Mouse (Mus musculus) ES-E14 (cell line): Measurements from ENCODE around the gene Gm44579. TPM values are rescaled to one million over a fixed set of nuclear protein-coding genes. Genes with fewer than 3 reads are reported as not detected.

Experiments
- DNase-seq: peaks from one replicate; pipeline ENCODE4 v3.0.0-alpha.2; 2013; ENCODE audit warnings: low read depth, low spot score
- H3K27ac ChIP-seq: 2 replicates; pipeline ENCODE4 v1.5.1; 2012; ENCODE audit warnings: low read depth, mild to moderate bottlenecking, low read length, moderate library complexity, mixed read lengths; ENCODE audit not compliant: poor library complexity, insufficient read depth, severe bottlenecking
- H3K36me3 ChIP-seq: 2 replicates; pipeline ENCODE4 v1.6.1; 2012; ENCODE audit warnings: mild to moderate bottlenecking, low read length, moderate library complexity, mixed read lengths; ENCODE audit not compliant: control insufficient read depth, poor library complexity, insufficient read depth, severe bottlenecking
- H3K4me1 ChIP-seq, 2 experiments: fragments of 150-350 bp in 1 of 2; sonication (generic) in 1 of 2; 2 replicates each; pipeline ENCODE4 v1.6.1; 2012; ENCODE audit warnings: low read length in 2 of 2, mild to moderate bottlenecking in 1 of 2, mixed read lengths in 1 of 2; ENCODE audit not compliant: control insufficient read depth in 2 of 2, insufficient read depth in 2 of 2, poor library complexity in 1 of 2
- H3K4me3 ChIP-seq, 2 experiments: fragments of 150-350 bp in 1 of 2; sonication (generic) in 1 of 2; 2 replicates each; pipeline ENCODE4 v1.5.1; 2012; ENCODE audit warnings: low read length in 2 of 2, low read depth in 1 of 2, mild to moderate bottlenecking in 1 of 2, mixed read lengths in 1 of 2; ENCODE audit not compliant: insufficient read depth in 1 of 2, poor library complexity in 1 of 2, severe bottlenecking in 1 of 2
- H3K9ac ChIP-seq: 2 replicates; pipeline ENCODE4 v1.6.1; 2012; ENCODE audit warnings: low read depth, mild to moderate bottlenecking, low read length, mixed read lengths; ENCODE audit not compliant: poor library complexity, insufficient read depth, severe bottlenecking
- H3K9me3 ChIP-seq: fragments of 150-350 bp; sonication (generic); 2 replicates; pipeline ENCODE4 v1.6.1; 2012; ENCODE audit warnings: low read depth, mild to moderate bottlenecking, low read length; ENCODE audit not compliant: control insufficient read depth, insufficient read depth
- CHD2 ChIP-seq: IDR thresholded peaks from 2 replicates; pipeline ENCODE4 v1.6.1; 2014; ENCODE audit warnings: mild to moderate bottlenecking, low read depth, low read length, inconsistent platforms
- HCFC1 ChIP-seq: IDR thresholded peaks from 2 replicates; pipeline ENCODE4 v1.6.1; 2012; ENCODE audit warnings: low read length, inconsistent platforms, borderline replicate concordance; ENCODE audit not compliant: insufficient read depth
- MAFK ChIP-seq: IDR thresholded peaks from 2 replicates; pipeline ENCODE4 v1.6.1; 2014; ENCODE audit warnings: mild to moderate bottlenecking, low read depth, low read length, inconsistent platforms; ENCODE audit not compliant: insufficient read depth
- ZC3H11A ChIP-seq: IDR thresholded peaks from 2 replicates; pipeline ENCODE4 v1.6.1; 2012; ENCODE audit warnings: low read depth, mild to moderate bottlenecking, inconsistent platforms, low read length, borderline replicate concordance
- ZNF384 ChIP-seq: IDR thresholded peaks from 2 replicates; pipeline ENCODE4 v1.6.1; 2012; ENCODE audit warnings: low read depth, low read length, inconsistent platforms
- in situ Hi-C, 2 experiments: fragments of 600-800 bp; cut with MboI; formaldehyde crosslinking; loops; one replicate each; pipeline ENCODE4 v1.15.1; 2025; ENCODE audit warnings: low sequenced_read_pairs in 2 of 2, inconsistent platforms in 1 of 2; ENCODE audit not compliant: unreplicated experiment in 2 of 2
- total RNA-seq: library from RNA; depleted of rRNA; stranded (reverse); fragments of 300-350 nt; gene quantifications from 2 replicates; pipeline ENCODE4 v1.2.3, GENCODE M21; 2012; rRNA removed

The Gm44579 gene
- total RNA-seq, 1 experiment, result not detected

DNA sequence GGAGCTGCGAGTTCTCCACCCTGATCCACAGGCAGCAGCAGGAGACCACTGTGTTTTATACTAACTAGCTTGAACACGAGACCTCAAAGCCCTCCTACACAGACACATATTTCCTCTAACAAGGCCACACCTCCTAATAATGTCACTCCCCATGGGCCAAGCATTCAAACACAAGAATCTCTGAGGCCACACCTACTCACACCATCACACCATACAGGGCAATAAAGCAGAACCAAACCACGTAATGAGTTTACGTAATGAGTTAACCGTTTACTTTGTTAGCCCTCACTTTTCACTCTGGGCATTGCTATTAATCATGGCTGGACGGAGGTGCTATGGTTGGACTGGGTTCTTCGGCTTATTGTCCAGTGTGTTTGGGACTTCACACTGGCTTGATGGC, 81.0 kb downstream of the Gm44579 start:
- no peak for TF ChIP-seq CHD2

DNA sequence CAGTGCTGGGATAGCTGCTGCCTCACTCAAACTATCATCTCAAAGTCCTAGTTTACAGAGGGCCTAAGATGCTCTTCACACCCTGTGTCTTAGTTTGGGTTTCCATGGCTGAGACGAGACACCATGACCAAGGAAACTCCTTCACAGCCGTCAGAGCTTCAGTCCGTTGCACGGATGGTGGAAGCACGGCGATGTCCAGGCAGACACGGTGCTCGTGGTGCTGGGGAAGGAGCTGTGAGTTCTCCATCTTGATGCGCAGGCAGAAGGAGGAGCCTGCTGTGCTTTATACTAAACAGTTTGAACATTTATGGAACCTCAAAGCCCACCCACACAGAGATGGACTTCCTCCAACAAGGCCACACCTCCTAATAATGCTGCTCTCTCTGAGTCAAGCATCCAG, 83.9 kb downstream of the Gm44579 start:
- Histone ChIP-seq H3K9ac (no peak overlapping the region), H3K9me3 (no peaks in the 10 kb centered on the region), H3K4me3 (no peak overlapping the region), H3K4me1 (peaks cover 0 to 2% of the 10 kb centered on the region in 2 experiments; a peak in 1 of 4 replicates), H3K36me3 (peaks cover 26% of the 10 kb centered on the region; the same call in 1 of the 2 replicates), H3K27ac (no peak overlapping the region)
- no peak for TF ChIP-seq MAFK
- TF ChIP-seq HCFC1, result no peak
- no peak for TF ChIP-seq ZC3H11A
- TF ChIP-seq CHD2, result no peak
- no peak for TF ChIP-seq ZNF384
- no peak for DNase-seq
- in situ Hi-C loops, result no loop called here

More for the DNA sequence above, 81.0 kb downstream of the Gm44579 start:
- H3K4me1 ChIP-seq, result peaks cover 0 to 6% of the 10 kb centered on the region in 2 experiments; a peak in 1 of 4 replicates
- no peak for DNase-seq
- in situ Hi-C loops, result no loop called here
- H3K9ac ChIP-seq, result no peak overlapping the region
- H3K9me3 ChIP-seq, result no peaks in the 10 kb centered on the region
- H3K27ac ChIP-seq, result no peak overlapping the region
- H3K36me3 ChIP-seq, result peaks cover 15% of the 10 kb centered on the region; the same call in 1 of the 2 replicates
- H3K4me3 ChIP-seq, result no peak overlapping the region

Other genes with a start within 250 kb of the Gm44579 start
- 9.5 and 10.9 TPM in 2 replicates for gene Col2a1, start 216.3 kb downstream of the Gm44579 start, total RNA-seq
- 18.3 and 18.5 TPM in 2 replicates for gene Pfkm, start 128.4 kb downstream of the Gm44579 start, total RNA-seq
- 20.5 and 27.2 TPM in 2 replicates for gene Senp1, start 127.2 kb downstream of the Gm44579 start, total RNA-seq
- gene Asb8, start 55.4 kb downstream of the Gm44579 start, total RNA-seq, result 9.0 and 12.5 TPM in 2 replicates
- 0.32 and 0.80 TPM in 2 replicates for gene Ccdc184, start 53.8 kb downstream of the Gm44579 start, total RNA-seq
- gene Olfr288, start 25.4 kb downstream of the Gm44579 start, total RNA-seq, result not detected in 2 replicates
- 0.16 TPM in 1 of 2 replicates, not detected in the other for gene Olfr287, start 79 bp upstream of the Gm44579 start, total RNA-seq
- gene Olfr286, start 13.5 kb upstream of the Gm44579 start, total RNA-seq, result not detected in 2 replicates
- 0.48 TPM in 1 of 2 replicates, not detected in the other for gene H1fnt, start 36.3 kb upstream of the Gm44579 start, total RNA-seq
- gene Zfp641, start 75.2 kb upstream of the Gm44579 start, total RNA-seq, result 0.05 and 0.31 TPM in 2 replicates
- not detected in 2 replicates for gene Olfr285, start 96.4 kb upstream of the Gm44579 start, total RNA-seq
- not detected in 2 replicates for gene Olfr284, start 120.0 kb upstream of the Gm44579 start, total RNA-seq
- not detected in 2 replicates for gene Olfr283, start 160.0 kb upstream of the Gm44579 start, total RNA-seq
- not detected in 2 replicates for gene Olfr282, start 210.2 kb upstream of the Gm44579 start, total RNA-seq
- not detected in 2 replicates for gene Olfr281, start 231.6 kb upstream of the Gm44579 start, total RNA-seq
- not detected in 2 replicates for gene OR5BS1P, start 248.9 kb upstream of the Gm44579 start, total RNA-seq